Mouse (Mus musculus) heart, postnatal 0 days (tissue): ENCODE results near the gene Nr1d2. TPM values are rescaled to one million over a fixed set of nuclear protein-coding genes. Genes with fewer than 3 reads are reported as not detected.

ENCODE experiments used
- ATAC-seq: fragments of 200-750 bp; cut with Nextera tagmentation; 2 replicates; pipeline ENCODE4 v1.8.0; 2017; ENCODE audit warnings: low read depth, moderate number of reproducible peaks, moderate library complexity; ENCODE audit not compliant: insufficient read depth
- DNase-seq: peaks from one replicate; pipeline ENCODE4 v3.0.0-alpha.2; 2016; ENCODE audit warnings: low spot score
- H3K27ac ChIP-seq: fragments of 300-500 bp; sonication (generic); 2 replicates; pipeline ENCODE4 v1.5.1; 2014; ENCODE audit warnings: low read depth, mild to moderate bottlenecking
- H3K27me3 ChIP-seq: fragments of 300-500 bp; sonication (generic); 2 replicates; pipeline ENCODE4 v1.6.1; 2014; ENCODE audit warnings: low read length, mixed read lengths; ENCODE audit not compliant: control insufficient read depth, insufficient read depth
- H3K36me3 ChIP-seq: fragments of 300-500 bp; sonication (generic); replicated peaks from 2 replicates; pipeline ENCODE4 v1.6.1; 2014; ENCODE audit warnings: low read length, mixed read lengths; ENCODE audit not compliant: control insufficient read depth, insufficient read depth
- H3K4me1 ChIP-seq: fragments of 300-500 bp; sonication (generic); 2 replicates; pipeline ENCODE4 v1.6.1; 2014; ENCODE audit warnings: antibody characterized with exemption; ENCODE audit not compliant: control insufficient read depth, insufficient read depth
- H3K4me2 ChIP-seq: fragments of 300-500 bp; sonication (generic); 2 replicates; pipeline ENCODE4 v1.6.1; 2014; ENCODE audit warnings: low read depth, mild to moderate bottlenecking, low read length, moderate library complexity
- H3K4me3 ChIP-seq: fragments of 300-500 bp; sonication (generic); 2 replicates; pipeline ENCODE4 v1.5.1; 2014; ENCODE audit warnings: low read depth, low read length
- H3K9ac ChIP-seq: fragments of 300-500 bp; sonication (generic); replicated peaks from 2 replicates; pipeline ENCODE4 v1.6.1; 2014; ENCODE audit warnings: low read depth, low read length, mixed read lengths
- H3K9me3 ChIP-seq: fragments of 300-500 bp; sonication (generic); replicated peaks from 2 replicates; pipeline ENCODE4 v1.6.1; 2016; ENCODE audit warnings: low read length; ENCODE audit not compliant: control insufficient read depth
- CTCF ChIP-seq: IDR thresholded peaks from 2 replicates; pipeline ENCODE4 v1.5.1; 2016; ENCODE audit warnings: antibody characterized with exemption, control low read depth, low read depth
- EP300 ChIP-seq: IDR thresholded peaks from 2 replicates; pipeline ENCODE4 v1.6.1; 2016; ENCODE audit warnings: antibody characterized with exemption, low read depth
- WGBS: fragments of 180-500 bp; shearing (Covaris S2); extraction: QIAGEN DNeasy Blood & Tissue Kit; methylation state at CpG from one replicate; pipeline ENCODE4 v1.1.7; 2014; 5-methylcytosine and 5-hydroxymethylcytosine counted together
- polyA plus RNA-seq: library from polyadenylated mRNA; unstranded; fragments of >200 nt; fragmentation: Nextera tagmentation; extraction: Ambion mirVana; gene quantifications from 2 replicates; pipeline ENCODE4 v1.2.1, GENCODE M21; 2015
- total RNA-seq: library from RNA; depleted of rRNA; stranded (reverse); fragments of >200 nt; gene quantifications from 2 replicates; pipeline ENCODE4 v1.2.3, GENCODE M21; 2014; ENCODE audit warnings: low replicate concordance

Nr1d2 gene
- total and polyA plus RNA-seq, 2 experiments from 2014 or later: 23.5 to 30.9 TPM

DNA sequence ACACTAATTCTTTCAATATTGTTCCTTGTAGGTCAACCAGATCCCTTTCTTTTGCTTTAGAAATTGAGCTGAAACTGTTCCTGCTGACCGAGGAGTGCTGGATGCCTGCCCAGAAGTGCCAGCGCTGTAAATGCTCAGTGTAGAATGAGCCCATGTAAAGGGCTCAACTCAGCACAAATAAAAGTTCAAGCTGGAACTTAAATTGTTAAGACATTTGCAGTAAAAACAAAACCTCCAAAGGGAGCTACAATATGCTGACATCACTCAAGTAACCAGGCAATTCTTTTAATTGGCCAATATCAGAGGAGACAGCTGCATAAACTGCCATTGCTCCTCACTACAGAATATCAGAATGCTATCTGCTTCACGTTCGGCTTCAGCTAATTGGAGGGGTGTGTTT, 24.5 kb upstream of the Nr1d2 start:
- H3K9me3 ChIP-seq: no peaks in the 10 kb centered on the region
- no peak overlapping the region for H3K4me2 ChIP-seq
- H3K27me3 ChIP-seq: no peaks in the 10 kb centered on the region
- no peak overlapping the region for H3K9ac ChIP-seq
- TF ChIP-seq EP300 (no peak), CTCF (no peak)
- H3K27ac ChIP-seq: no peak overlapping the region
- H3K4me3 ChIP-seq: no peak overlapping the region
- 16% methylated on average over 4 of the region's 4 CpGs for WGBS
- peak; percentile 16 for DNase-seq
- peaks cover 12% of the 10 kb centered on the region for H3K36me3 ChIP-seq
- no peak for ATAC-seq
- H3K4me1 ChIP-seq: 0 out of 2 replicates have a peak, but pooled peaks cover 4% of the 10 kb centered on the region

DNA sequence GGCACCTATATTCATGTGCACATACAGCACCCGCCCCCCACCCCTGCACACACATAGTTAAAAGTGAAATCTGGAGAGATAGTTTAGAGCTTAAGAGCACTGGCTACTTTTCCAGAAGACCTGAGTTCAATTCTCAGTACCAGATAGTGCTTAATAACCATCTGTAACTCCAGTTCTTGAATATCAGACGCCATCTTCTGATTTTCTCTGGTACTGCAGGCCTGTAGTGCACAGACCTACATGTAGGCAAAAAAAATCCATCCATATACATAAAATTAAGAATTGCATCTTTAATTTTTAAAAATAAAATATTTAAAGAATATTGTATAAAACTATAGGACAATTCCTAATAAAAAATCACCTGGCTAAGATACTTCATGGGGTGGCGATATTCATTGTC, 22.3 kb upstream of the Nr1d2 start:
- Histone ChIP-seq H3K9ac (no peak overlapping the region), H3K4me2 (no peak overlapping the region), H3K4me3 (no peak overlapping the region), H3K9me3 (no peaks in the 10 kb centered on the region), H3K27me3 (no peaks in the 10 kb centered on the region), H3K4me1 (0 out of 2 replicates have a peak, but pooled peaks cover 4% of the 10 kb centered on the region), H3K36me3 (no peaks in the 10 kb centered on the region), H3K27ac (no peak overlapping the region)
- WGBS: 79% methylated on average over 3 of the region's 3 CpGs
- TF ChIP-seq CTCF (no peak), EP300 (no peak)
- no peak for ATAC-seq
- no peak for DNase-seq

- Histone ChIP-seq H3K4me2 (no peak overlapping the region), H3K36me3 (no peaks in the 10 kb centered on the region), H3K4me1 (0 out of 2 replicates have a peak, but pooled peaks cover under 1% of the 10 kb centered on the region), H3K9ac (no peak overlapping the region), H3K27ac (no peak overlapping the region), H3K4me3 (no peak overlapping the region), H3K9me3 (no peaks in the 10 kb centered on the region), H3K27me3 (no peaks in the 10 kb centered on the region)
- DNase-seq: no peak
- WGBS: 79% methylated on average over 21 of the region's 21 CpGs
- no peak for ATAC-seq
- TF ChIP-seq CTCF (no peak), EP300 (no peak)
These were observed 3.8 kb upstream of the Nr1d2 start for GRCm38 (mm10) chr14:18242638-18243130.

GRCm38 (mm10) chr14:18241786-18242185, 2.9 kb upstream of the Nr1d2 start:
- Histone ChIP-seq H3K9me3 (no peaks in the 10 kb centered on the region), H3K27ac (no peak overlapping the region), H3K4me2 (no peak overlapping the region), H3K4me1 (peaks cover 6% of the 10 kb centered on the region; the same call in 1 of the 2 replicates), H3K4me3 (no peak overlapping the region), H3K9ac (no peak overlapping the region), H3K36me3 (no peaks in the 10 kb centered on the region), H3K27me3 (no peaks in the 10 kb centered on the region)
- 85% methylated on average over 4 of the region's 4 CpGs for WGBS
- TF ChIP-seq CTCF (no peak), EP300 (no peak)
- DNase-seq (no peak), ATAC-seq (no peak)

DNA sequence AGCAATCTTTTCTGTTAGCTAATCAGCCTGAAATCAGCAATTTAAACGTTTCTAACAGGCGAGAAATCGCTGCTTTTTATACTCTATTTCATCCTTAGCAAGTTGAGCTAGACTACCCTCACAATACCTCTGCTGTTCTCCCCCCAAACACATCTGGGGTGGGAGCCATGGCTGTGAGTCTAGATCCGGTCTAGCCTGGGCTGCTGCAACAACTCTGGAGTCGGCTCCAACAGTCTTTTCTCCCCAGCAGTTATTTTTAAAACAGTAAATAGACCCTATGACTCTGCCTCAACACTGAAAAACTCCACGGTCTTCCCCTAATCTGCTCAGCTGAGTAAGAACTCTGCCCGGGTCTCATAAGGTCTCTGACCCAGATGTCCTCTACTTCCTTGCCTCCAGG, 1.2 kb upstream of the Nr1d2 start:
- Histone ChIP-seq H3K4me3 (no peak overlapping the region), H3K36me3 (no peaks in the 10 kb centered on the region), H3K9ac (no peak overlapping the region), H3K4me2 (no peak overlapping the region), H3K9me3 (no peaks in the 10 kb centered on the region), H3K27ac (no peak overlapping the region), H3K27me3 (no peaks in the 10 kb centered on the region), H3K4me1 (peaks cover 6% of the 10 kb centered on the region; the same call in 1 of the 2 replicates)
- no peak for TF ChIP-seq EP300
- no peak for TF ChIP-seq CTCF
- 51% methylated on average over 7 of the region's 7 CpGs for WGBS
- ATAC-seq (no peak), DNase-seq (no peak)
